Mouse (Mus musculus) gastrocnemius, postnatal 14 days (tissue): ENCODE results near the gene Ptpdc1. TPM values are rescaled to one million over a fixed set of nuclear protein-coding genes. Genes with fewer than 3 reads are reported as not detected.

ENCODE experiments used
- DNase-seq: peaks from one replicate; pipeline ENCODE4 v3.0.0; 2021; ENCODE audit warnings: mixed read lengths
- intact Hi-C: fragments of 180-260 bp; cut with DNase I; formaldehyde crosslinking; loops from one replicate; pipeline ENCODE4 v1.15.1; 2025; ENCODE audit warnings: low total_unique reads
- total RNA-seq, 2 experiments: library from RNA; stranded (reverse); gene quantifications; 2 replicates each; pipeline ENCODE4 v1.2.3; 2021

Gene Ptpdc1
- total RNA-seq, 2 experiments from 2014 or later, result 4.9 to 7.0 TPM

- DNase-seq, result no peak
- intact Hi-C loops, result no loop called here
Observed at GRCm38 (mm10) chr13:48594605-48595004, 30.9 kb downstream of the Ptpdc1 start.

- DNase-seq, result no peak
- intact Hi-C loops, result no loop called here
Observed at GRCm38 (mm10) chr13:48594031-48594430, 31.4 kb downstream of the Ptpdc1 start.

- intact Hi-C loops, result no loop called here
- no peak for DNase-seq
Observed at GRCm38 (mm10) chr13:48593181-48593580, 32.3 kb downstream of the Ptpdc1 start.

- no peak for DNase-seq
- intact Hi-C loops, result no loop called here
Observed at GRCm38 (mm10) chr13:48590743-48591142, 34.7 kb downstream of the Ptpdc1 start.

- DNase-seq, result no peak
- intact Hi-C loops, result no loop called here
Observed at GRCm38 (mm10) chr13:48587354-48587753, 38.1 kb downstream of the Ptpdc1 start.

- intact Hi-C loops, result no loop called here
- no peak for DNase-seq
Observed at GRCm38 (mm10) chr13:48586496-48586895, 39.0 kb downstream of the Ptpdc1 start.

- no peak for DNase-seq
- intact Hi-C loops, result no loop called here
Observed at GRCm38 (mm10) chr13:48585786-48586185, 39.7 kb downstream of the Ptpdc1 start.

- no peak for DNase-seq
- intact Hi-C loops, result no loop called here
Observed at GRCm38 (mm10) chr13:48582688-48583379, 42.6 kb downstream of the Ptpdc1 start.

GRCm38 (mm10) chr13:48578616-48579015, 46.8 kb downstream of the Ptpdc1 start:
- no peak for DNase-seq
- intact Hi-C loops, result no loop called here

GRCm38 (mm10) chr13:48577836-48578235, 47.6 kb downstream of the Ptpdc1 start:
- intact Hi-C loops, result no loop called here
- DNase-seq, result no peak

- intact Hi-C loops, result no loop called here
- no peak for DNase-seq
Observed at GRCm38 (mm10) chr13:48577007-48577406, 48.5 kb downstream of the Ptpdc1 start.

GRCm38 (mm10) chr13:48574718-48575117, 50.7 kb downstream of the Ptpdc1 start:
- no peak for DNase-seq
- intact Hi-C loops, result loop anchor here (5.0 kb wide), 1 partner anchor 47 kb away; no protein-coding TSS in a partner anchor

- intact Hi-C loops, result loop anchor here (2.0 to 5.0 kb wide), 2 partner anchors 46 to 65 kb away; no protein-coding TSS in a partner anchor
- no peak for DNase-seq
Observed at GRCm38 (mm10) chr13:48573525-48574355, 51.7 kb downstream of the Ptpdc1 start.

GRCm38 (mm10) chr13:48572127-48572526, 53.3 kb downstream of the Ptpdc1 start:
- peak; percentile 48 for DNase-seq
- intact Hi-C loops, result loop anchor here (2.0 to 5.0 kb wide), 2 partner anchors 45 to 67 kb away; no protein-coding TSS in a partner anchor

- DNase-seq, result no peak
- intact Hi-C loops, result loop anchor here (5.0 kb wide), 1 partner anchor 44 kb away; no protein-coding TSS in a partner anchor
Observed at GRCm38 (mm10) chr13:48571298-48571697, 54.2 kb downstream of the Ptpdc1 start.

GRCm38 (mm10) chr13:48569576-48570132, 55.8 kb downstream of the Ptpdc1 start:
- intact Hi-C loops, result loop anchor here (5.0 kb wide), 1 partner anchor 42 kb away; no protein-coding TSS in a partner anchor
- no peak for DNase-seq

- intact Hi-C loops, result no loop called here
Observed at GRCm38 (mm10) chr13:48567646-48568045, 57.8 kb downstream of the Ptpdc1 start.

GRCm38 (mm10) chr13:48566116-48566935, 59.1 kb downstream of the Ptpdc1 start:
- peak; percentile 94 for DNase-seq
- intact Hi-C loops, result no loop called here

More at GRCm38 (mm10) chr13:48567646-48568045, 57.8 kb downstream of the Ptpdc1 start:
- no peak for DNase-seq

- intact Hi-C loops, result no loop called here
- DNase-seq, result no peak
Observed at GRCm38 (mm10) chr13:48564881-48565600, 60.4 kb downstream of the Ptpdc1 start.
